Mouse (Mus musculus): Measurements from ENCODE around the gene Ncoa7. TPM values are rescaled to one million over a fixed set of nuclear protein-coding genes. Genes with fewer than 3 reads are reported as not detected.

Gene Ncoa7
- polyA plus RNA-seq, 1 experiment from 2014 or later = 9.4 TPM

GRCm38 (mm10) chr10:30838188-30838587 lies 35.1 kb upstream of the Ncoa7 start:
- Histone ChIP-seq H3K9me3 (ENCODE audit: control insufficient read depth, low read length) (no peaks in the 10 kb centered on the region), H3K4me1 (ENCODE audit: control insufficient read depth, insufficient read depth, low read length) (peaks cover 2% of the 10 kb centered on the region; the same call in 1 of the 2 replicates), H3K4me3 (ENCODE audit: low read length) (no peak overlapping the region), H3K27ac (ENCODE audit: low read length) (no peak overlapping the region), H3K9ac (ENCODE audit: low read depth, low read length) (no peak overlapping the region), H3K4me2 (ENCODE audit: low read depth, low read length) (no peak overlapping the region), H3K27me3 (replicated peaks; ENCODE audit: control insufficient read depth, insufficient read depth, low read length) (no peaks in the 10 kb centered on the region; the same call in 1 of the 2 replicates), H3K36me3 (ENCODE audit: control insufficient read depth, insufficient read depth, low read length) (no peaks in the 10 kb centered on the region)
- 8% methylated on average over 1 of the region's 1 CpGs for WGBS
- ATAC-seq = no peak

- H3K4me2 ChIP-seq (ENCODE audit: low read depth, low read length) = no peak overlapping the region
- no peak overlapping the region for H3K4me3 ChIP-seq (ENCODE audit: low read length)
- no peak overlapping the region for H3K27ac ChIP-seq (ENCODE audit: low read length)
- no peaks in the 10 kb centered on the region for H3K36me3 ChIP-seq (ENCODE audit: control insufficient read depth, insufficient read depth, low read length)
- ATAC-seq = no peak
- no peaks in the 10 kb centered on the region for H3K27me3 ChIP-seq (replicated peaks; ENCODE audit: control insufficient read depth, insufficient read depth, low read length)
- no peaks in the 10 kb centered on the region for H3K9me3 ChIP-seq (ENCODE audit: control insufficient read depth, low read length)
- WGBS = 5% methylated on average over 1 of the region's 1 CpGs
- H3K9ac ChIP-seq (ENCODE audit: low read depth, low read length) = no peak overlapping the region
- no peaks in the 10 kb centered on the region for H3K4me1 ChIP-seq (ENCODE audit: control insufficient read depth, insufficient read depth, low read length)
These were observed 21.9 kb upstream of the Ncoa7 start for GRCm38 (mm10) chr10:30825049-30825448.

- Histone ChIP-seq H3K36me3 (ENCODE audit: control insufficient read depth, insufficient read depth, low read length) (no peaks in the 10 kb centered on the region), H3K9ac (ENCODE audit: low read depth, low read length) (no peak overlapping the region), H3K4me3 (ENCODE audit: low read length) (peak overlapping the region; percentile 56), H3K27me3 (replicated peaks; ENCODE audit: control insufficient read depth, insufficient read depth, low read length) (no peaks in the 10 kb centered on the region), H3K9me3 (ENCODE audit: control insufficient read depth, low read length) (no peaks in the 10 kb centered on the region), H3K4me1 (ENCODE audit: control insufficient read depth, insufficient read depth, low read length) (no peaks in the 10 kb centered on the region), H3K27ac (ENCODE audit: low read length) (no peak overlapping the region), H3K4me2 (ENCODE audit: low read depth, low read length) (peak overlapping the region; percentile 56)
- ATAC-seq = peak; percentile 95
- WGBS = 9% methylated on average over 11 of the region's 11 CpGs
These were observed 7.8 kb upstream of the Ncoa7 start for GRCm38 (mm10) chr10:30810967-30811293.

- H3K27me3 ChIP-seq (replicated peaks; ENCODE audit: control insufficient read depth, insufficient read depth, low read length) = no peaks in the 10 kb centered on the region
- ATAC-seq = peak; percentile 73
- H3K36me3 ChIP-seq (ENCODE audit: control insufficient read depth, insufficient read depth, low read length) = no peaks in the 10 kb centered on the region
- peak overlapping the region; percentile 56 for H3K4me2 ChIP-seq (ENCODE audit: low read depth, low read length)
- no peaks in the 10 kb centered on the region for H3K9me3 ChIP-seq (ENCODE audit: control insufficient read depth, low read length)
- H3K9ac ChIP-seq (ENCODE audit: low read depth, low read length) = no peak overlapping the region
- H3K4me1 ChIP-seq (ENCODE audit: control insufficient read depth, insufficient read depth, low read length) = no peaks in the 10 kb centered on the region
- no peak overlapping the region for H3K27ac ChIP-seq (ENCODE audit: low read length)
- peak overlapping the region; percentile 56 for H3K4me3 ChIP-seq (ENCODE audit: low read length)
- WGBS = 35% methylated on average over 9 of the region's 9 CpGs
These were observed 7.3 kb upstream of the Ncoa7 start for GRCm38 (mm10) chr10:30810247-30810966.

- Histone ChIP-seq H3K27me3 (replicated peaks; ENCODE audit: control insufficient read depth, insufficient read depth, low read length) (no peaks in the 10 kb centered on the region), H3K9me3 (ENCODE audit: control insufficient read depth, low read length) (no peaks in the 10 kb centered on the region), H3K36me3 (ENCODE audit: control insufficient read depth, insufficient read depth, low read length) (no peaks in the 10 kb centered on the region), H3K4me2 (ENCODE audit: low read depth, low read length) (peak overlapping the region; percentile 69), H3K4me3 (ENCODE audit: low read length) (peak overlapping the region; percentile 93), H3K27ac (ENCODE audit: low read length) (peak overlapping the region; percentile 97), H3K9ac (ENCODE audit: low read depth, low read length) (peak overlapping the region; percentile 92), H3K4me1 (ENCODE audit: control insufficient read depth, insufficient read depth, low read length) (0 out of 2 replicates have a peak, but pooled peaks cover 3% of the 10 kb centered on the region)
- ATAC-seq = peak; percentile 9
- WGBS = 28% methylated on average over 7 of the region's 7 CpGs
These were observed 594 bp upstream of the Ncoa7 start for GRCm38 (mm10) chr10:30803587-30804253.

- peak overlapping the region; percentile 97; the same call in 1 of the 2 replicates for H3K27ac ChIP-seq (ENCODE audit: low read length)
- no peaks in the 10 kb centered on the region for H3K9me3 ChIP-seq (ENCODE audit: control insufficient read depth, low read length)
- H3K9ac ChIP-seq (ENCODE audit: low read depth, low read length) = peak overlapping the region; percentile 92; the same call in 1 of the 2 replicates
- no peak for ATAC-seq
- no peaks in the 10 kb centered on the region for H3K27me3 ChIP-seq (replicated peaks; ENCODE audit: control insufficient read depth, insufficient read depth, low read length)
- peak overlapping the region; percentile 93 for H3K4me3 ChIP-seq (ENCODE audit: low read length)
- peak overlapping the region; percentile 69 for H3K4me2 ChIP-seq (ENCODE audit: low read depth, low read length)
- 0 out of 2 replicates have a peak, but pooled peaks cover 3% of the 10 kb centered on the region for H3K4me1 ChIP-seq (ENCODE audit: control insufficient read depth, insufficient read depth, low read length)
- 11% methylated on average over 8 of the region's 8 CpGs for WGBS
- H3K36me3 ChIP-seq (ENCODE audit: control insufficient read depth, insufficient read depth, low read length) = no peaks in the 10 kb centered on the region
These were observed 1.1 kb downstream of the Ncoa7 start for GRCm38 (mm10) chr10:30802033-30802432.

- Histone ChIP-seq H3K9ac (ENCODE audit: low read depth, low read length) (no peak overlapping the region), H3K27ac (ENCODE audit: low read length) (no peak overlapping the region), H3K9me3 (ENCODE audit: control insufficient read depth, low read length) (no peaks in the 10 kb centered on the region), H3K36me3 (ENCODE audit: control insufficient read depth, insufficient read depth, low read length) (no peaks in the 10 kb centered on the region), H3K4me2 (ENCODE audit: low read depth, low read length) (no peak overlapping the region), H3K4me3 (ENCODE audit: low read length) (no peak overlapping the region), H3K27me3 (replicated peaks; ENCODE audit: control insufficient read depth, insufficient read depth, low read length) (no peaks in the 10 kb centered on the region), H3K4me1 (ENCODE audit: control insufficient read depth, insufficient read depth, low read length) (0 out of 2 replicates have a peak, but pooled peaks cover 3% of the 10 kb centered on the region)
- no peak for ATAC-seq
- 87% methylated on average over 2 of the region's 2 CpGs for WGBS
These were observed 3.2 kb downstream of the Ncoa7 start for GRCm38 (mm10) chr10:30799713-30800450.

GRCm38 (mm10) chr10:30796469-30797261 lies 6.5 kb downstream of the Ncoa7 start:
- Histone ChIP-seq H3K27me3 (replicated peaks; ENCODE audit: control insufficient read depth, insufficient read depth, low read length) (no peaks in the 10 kb centered on the region), H3K9ac (ENCODE audit: low read depth, low read length) (no peak overlapping the region), H3K27ac (ENCODE audit: low read length) (no peak overlapping the region), H3K36me3 (ENCODE audit: control insufficient read depth, insufficient read depth, low read length) (no peaks in the 10 kb centered on the region), H3K9me3 (ENCODE audit: control insufficient read depth, low read length) (no peaks in the 10 kb centered on the region), H3K4me3 (ENCODE audit: low read length) (no peak overlapping the region), H3K4me1 (ENCODE audit: control insufficient read depth, insufficient read depth, low read length) (no peaks in the 10 kb centered on the region), H3K4me2 (ENCODE audit: low read depth, low read length) (no peak overlapping the region)
- ATAC-seq = no peak
- 85% methylated on average over 5 of the region's 5 CpGs for WGBS

GRCm38 (mm10) chr10:30791016-30791415 lies 12.1 kb downstream of the Ncoa7 start:
- no peaks in the 10 kb centered on the region for H3K9me3 ChIP-seq (ENCODE audit: control insufficient read depth, low read length)
- H3K9ac ChIP-seq (ENCODE audit: low read depth, low read length) = no peak overlapping the region
- no peak for ATAC-seq
- H3K4me1 ChIP-seq (ENCODE audit: control insufficient read depth, insufficient read depth, low read length) = no peaks in the 10 kb centered on the region
- no peak overlapping the region for H3K4me2 ChIP-seq (ENCODE audit: low read depth, low read length)
- H3K27me3 ChIP-seq (replicated peaks; ENCODE audit: control insufficient read depth, insufficient read depth, low read length) = no peaks in the 10 kb centered on the region
- WGBS = 81% methylated on average over 3 of the region's 3 CpGs
- no peaks in the 10 kb centered on the region for H3K36me3 ChIP-seq (ENCODE audit: control insufficient read depth, insufficient read depth, low read length)
- H3K27ac ChIP-seq (ENCODE audit: low read length) = no peak overlapping the region
- no peak overlapping the region for H3K4me3 ChIP-seq (ENCODE audit: low read length)
